Mouse (Mus musculus) myocyte (in vitro differentiated cells): Measurements from ENCODE around the gene Hjurp. TPM values are rescaled to one million over a fixed set of nuclear protein-coding genes. Genes with fewer than 3 reads are reported as not detected.
A peak's percentile ranks its signal among the peaks of the same experiment; 100 is the strongest.

Experiments used
- H3K27me3 ChIP-seq: one replicate; pipeline ENCODE4 v1.6.1; 2011; ENCODE audit not compliant: control insufficient read depth, insufficient read depth, insufficient read length
- H3K36me3 ChIP-seq: one replicate; pipeline ENCODE4 v1.6.1; 2011; ENCODE audit not compliant: control insufficient read depth, insufficient read depth
- H3K4me2 ChIP-seq: one replicate; pipeline ENCODE4 v1.6.1; 2011; ENCODE audit warnings: low read depth, control low read depth
- H3K4me3 ChIP-seq: one replicate; pipeline ENCODE4 v1.5.1; 2011; ENCODE audit warnings: mild to moderate bottlenecking, control low read depth, moderate library complexity
- H3K79me2 ChIP-seq: one replicate; pipeline ENCODE4 v1.6.1; 2011; ENCODE audit not compliant: control insufficient read depth, insufficient read depth
- H3ac ChIP-seq: one replicate; pipeline ENCODE4 v1.6.1; 2011; ENCODE audit not compliant: control insufficient read depth, insufficient read length
- CEBPB ChIP-seq: IDR thresholded peaks from 2 replicates; pipeline ENCODE4 v1.6.1; 2011; ENCODE audit warnings: mild to moderate bottlenecking, moderate library complexity; ENCODE audit not compliant: poor library complexity, insufficient read depth, severe bottlenecking
- E2F4 ChIP-seq: IDR thresholded peaks from one replicate; pipeline ENCODE4 v1.6.1; 2011; ENCODE audit warnings: mild to moderate bottlenecking, control low read depth, moderate library complexity; ENCODE audit not compliant: insufficient read depth
- MAX ChIP-seq: IDR thresholded peaks from one replicate; pipeline ENCODE4 v1.6.1; 2011; ENCODE audit warnings: low read depth, mild to moderate bottlenecking, control low read depth
- MYOD1 ChIP-seq, 3 experiments: IDR thresholded peaks; one replicate each; pipeline ENCODE4 v1.6.1; 2011; ENCODE audit warnings: control low read depth in 2 of 3, low read depth in 2 of 3, mild to moderate bottlenecking in 2 of 3, moderate library complexity in 1 of 3; ENCODE audit not compliant: insufficient read length in 2 of 3, control insufficient read depth in 1 of 3
- MYOG ChIP-seq, 3 experiments: IDR thresholded peaks; one replicate each; pipeline ENCODE4 v1.6.1; 2011; ENCODE audit warnings: control low read depth in 2 of 3, low read depth in 2 of 3, mild to moderate bottlenecking in 2 of 3; ENCODE audit not compliant: insufficient read length in 2 of 3, control insufficient read depth in 1 of 3, insufficient read depth in 1 of 3
- POLR2A ChIP-seq: IDR thresholded peaks from one replicate; pipeline ENCODE4 v1.6.1; 2011; ENCODE audit warnings: low read depth, mild to moderate bottlenecking, control low read depth, moderate library complexity; ENCODE audit not compliant: insufficient read length
- POLR2AphosphoS2 ChIP-seq: IDR thresholded peaks from one replicate; pipeline ENCODE4 v1.6.1; 2011; ENCODE audit warnings: low read depth, control low read depth; ENCODE audit not compliant: insufficient read length
- REST ChIP-seq: IDR thresholded peaks from one replicate; pipeline ENCODE4 v1.6.1; 2011; ENCODE audit warnings: mild to moderate bottlenecking, control low read depth, moderate library complexity; ENCODE audit not compliant: insufficient read depth, insufficient read length
- SRF ChIP-seq: IDR thresholded peaks from one replicate; pipeline ENCODE4 v1.6.1; 2011; ENCODE audit warnings: low read depth; ENCODE audit not compliant: control insufficient read depth, insufficient read length
- TCF12 ChIP-seq: IDR thresholded peaks from one replicate; pipeline ENCODE4 v1.6.1; 2011; ENCODE audit warnings: mild to moderate bottlenecking, control low read depth; ENCODE audit not compliant: poor library complexity, insufficient read depth, severe bottlenecking
- TCF3 ChIP-seq: IDR thresholded peaks from one replicate; pipeline ENCODE4 v1.6.1; 2011; ENCODE audit warnings: low read depth, control low read depth; ENCODE audit not compliant: insufficient read length
- USF1 ChIP-seq: IDR thresholded peaks from one replicate; pipeline ENCODE4 v1.6.1; 2011; ENCODE audit warnings: low read depth, mild to moderate bottlenecking, control low read depth, moderate library complexity
- polyA plus RNA-seq: library from polyadenylated mRNA; unstranded; fragments of >200 nt; fragmentation: generic; extraction: Trizol; gene quantifications from one replicate; pipeline ENCODE4 v1.2.1, GENCODE M21; 2012; ENCODE audit warnings: missing spikeins

The Hjurp gene
- polyA plus RNA-seq, 1 experiment = 37.7 TPM

DNA sequence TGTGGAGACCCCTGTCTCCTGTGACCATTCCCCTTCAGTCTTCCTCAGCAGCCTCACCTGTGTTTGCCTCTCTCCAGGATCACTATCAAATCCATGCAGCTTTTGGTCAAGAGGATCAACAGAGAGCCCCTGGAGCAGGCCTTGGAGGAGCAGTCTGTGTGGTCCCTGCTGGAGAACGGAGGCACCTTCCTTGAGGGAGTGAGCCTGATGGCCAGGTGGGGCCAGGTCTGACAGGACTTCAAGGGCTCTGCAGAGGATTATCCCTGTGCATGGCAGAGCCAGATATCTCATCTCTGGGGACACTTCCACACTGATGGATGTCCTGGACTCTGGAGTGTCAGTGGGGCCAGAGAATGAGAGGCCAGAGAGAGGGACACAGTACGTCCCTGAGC lies 22.0 kb downstream of the Hjurp start:
- no peaks in the 10 kb centered on the region for H3K36me3 ChIP-seq
- peaks cover 4% of the 10 kb centered on the region for H3K27me3 ChIP-seq
- H3K4me2 ChIP-seq = no peak overlapping the region
- TF ChIP-seq MYOG (IDR thresholded peaks at IDR 0.05; ENCODE audit: control insufficient read depth in 1 of 3, insufficient read depth in 1 of 3, insufficient read length in 2 of 3, low read depth in 2 of 3) (no peak), TCF3 (no peak), TCF12 (no peak), SRF (no peak), POLR2AphosphoS2 (no peak), POLR2A (no peak), MAX (no peak), MYOD1 (IDR thresholded peaks at IDR 0.05; ENCODE audit: control insufficient read depth in 1 of 3, insufficient read length in 2 of 3, low read depth in 2 of 3) (no peak), CEBPB (no peak), E2F4 (no peak), USF1 (no peak), REST (no peak)
- no peaks in the 10 kb centered on the region for H3K79me2 ChIP-seq
- no peak overlapping the region for H3K4me3 ChIP-seq
- no peak overlapping the region for H3ac ChIP-seq

DNA sequence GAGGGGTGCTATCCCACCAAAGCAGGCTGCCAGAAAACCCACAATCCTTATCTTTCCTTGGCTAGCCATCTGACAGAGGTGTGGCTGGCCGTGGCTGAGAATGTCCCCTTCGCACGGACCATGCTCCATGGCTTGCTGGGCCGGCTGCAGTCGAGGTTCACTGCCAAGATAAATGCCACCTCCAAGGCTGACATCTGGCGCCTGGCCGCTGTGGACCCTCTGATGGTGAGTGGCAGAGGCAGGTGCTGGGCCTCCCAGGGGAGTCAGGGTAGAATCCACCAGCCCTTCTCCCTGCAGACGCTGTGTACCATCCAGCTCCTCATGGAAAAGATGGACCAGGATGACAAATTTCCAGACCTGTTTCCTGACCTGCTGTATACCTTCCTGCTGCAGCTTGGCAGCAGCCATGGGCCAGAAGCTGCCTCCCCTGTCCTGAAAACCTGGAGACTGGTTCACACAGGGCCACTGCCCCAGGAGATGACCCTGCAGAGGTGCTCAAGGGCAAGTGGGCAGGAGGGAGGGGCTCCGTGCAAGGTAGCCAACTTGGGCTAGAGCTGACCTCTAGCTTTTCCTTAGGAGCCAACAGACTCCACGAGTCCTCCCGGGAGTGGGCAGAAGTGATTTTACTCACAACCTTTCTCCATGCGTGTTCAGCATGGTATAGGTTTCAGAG lies 22.5 kb downstream of the Hjurp start:
- Histone ChIP-seq H3K36me3 (no peaks in the 10 kb centered on the region), H3ac (no peak overlapping the region), H3K79me2 (no peaks in the 10 kb centered on the region), H3K27me3 (peaks cover 5% of the 10 kb centered on the region), H3K4me2 (peak overlapping the region; percentile 0), H3K4me3 (no peak overlapping the region)
- TF ChIP-seq TCF3 = no peak
- TF ChIP-seq USF1 = no peak
- TF ChIP-seq TCF12 = peak; percentile 63
- TF ChIP-seq MYOD1 (IDR thresholded peaks at IDR 0.05; ENCODE audit: control insufficient read depth in 1 of 3, insufficient read length in 2 of 3, low read depth in 2 of 3) = no peak

DNA sequence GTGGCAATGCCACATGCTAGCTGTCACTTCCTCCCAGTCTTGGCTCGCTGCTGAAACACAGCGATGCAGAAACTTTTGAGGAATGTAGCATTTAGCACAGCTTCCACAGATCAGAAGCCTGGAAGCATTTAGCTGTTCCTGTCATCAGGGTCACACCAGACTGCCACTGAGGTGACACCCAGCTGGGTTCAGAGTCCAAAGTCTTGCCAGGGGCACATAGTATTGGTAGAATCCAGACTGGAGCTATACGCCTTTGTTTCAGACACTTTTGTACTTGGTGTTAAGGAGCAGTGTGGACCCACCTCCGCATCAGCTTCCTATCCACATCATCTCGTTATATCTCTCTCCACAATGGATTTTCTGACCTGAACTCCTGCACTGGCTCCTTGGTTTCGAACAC lies 23.9 kb downstream of the Hjurp start:
- Histone ChIP-seq H3K4me3 (no peak overlapping the region), H3ac (no peak overlapping the region), H3K4me2 (no peak overlapping the region), H3K36me3 (no peaks in the 10 kb centered on the region), H3K79me2 (no peaks in the 10 kb centered on the region), H3K27me3 (peaks cover 8% of the 10 kb centered on the region)
- no peak for TF ChIP-seq TCF12
- TF ChIP-seq E2F4 = no peak
- no peak for TF ChIP-seq MAX
- no peak for TF ChIP-seq POLR2A
- TF ChIP-seq CEBPB = no peak
- TF ChIP-seq USF1 = no peak
- no peak for TF ChIP-seq TCF3
- no peak for TF ChIP-seq SRF
- no peak for TF ChIP-seq REST
- no peak for TF ChIP-seq MYOG (IDR thresholded peaks at IDR 0.05; ENCODE audit: control insufficient read depth in 1 of 3, insufficient read depth in 1 of 3, insufficient read length in 2 of 3, low read depth in 2 of 3)
- TF ChIP-seq POLR2AphosphoS2 = no peak

DNA sequence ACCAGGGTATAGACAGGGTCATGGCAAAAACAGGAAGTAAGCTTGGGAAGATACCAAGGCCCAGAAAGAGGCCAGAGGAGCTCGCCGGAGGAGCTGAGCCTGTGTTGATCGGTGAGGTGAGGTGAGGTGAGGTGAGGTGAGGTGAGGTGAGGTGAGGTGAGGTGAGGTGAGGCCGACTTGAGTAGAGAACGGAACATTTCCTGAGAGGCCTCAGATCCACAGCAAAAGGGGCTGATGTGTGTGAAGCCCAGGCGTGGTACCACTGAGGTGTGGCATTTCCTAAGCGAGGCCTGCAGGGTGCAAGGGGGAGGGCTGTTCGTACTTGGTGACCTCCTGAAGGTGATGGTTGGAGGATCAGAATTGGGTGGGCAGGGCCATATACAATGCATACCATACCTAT lies 24.3 kb downstream of the Hjurp start:
- H3K27me3 ChIP-seq = peaks cover 8% of the 10 kb centered on the region
- no peaks in the 10 kb centered on the region for H3K79me2 ChIP-seq
- H3K4me2 ChIP-seq = no peak overlapping the region
- H3K4me3 ChIP-seq = no peak overlapping the region
- H3ac ChIP-seq = no peak overlapping the region
- no peaks in the 10 kb centered on the region for H3K36me3 ChIP-seq
- no peak for TF ChIP-seq TCF3
- TF ChIP-seq SRF = no peak
- no peak for TF ChIP-seq MAX
- no peak for TF ChIP-seq USF1

DNA sequence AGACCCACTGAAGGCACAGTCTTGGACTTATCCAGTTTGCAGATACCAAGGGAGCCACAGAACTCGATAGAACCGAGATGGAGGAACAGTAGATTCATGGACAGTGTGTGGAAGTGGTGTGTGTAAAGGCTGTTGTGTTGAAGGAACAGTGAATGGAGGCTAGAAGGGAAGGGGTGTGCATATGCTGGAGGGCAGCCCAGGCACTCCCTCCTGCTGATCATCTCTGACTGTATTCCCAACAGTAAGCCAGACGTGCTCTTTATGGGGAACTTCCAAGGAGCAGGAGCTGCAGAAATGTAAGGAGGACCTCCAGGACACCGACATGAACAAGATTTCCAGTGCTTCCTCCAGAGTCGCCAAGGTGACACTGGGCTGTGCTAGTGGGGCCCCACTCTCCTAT lies 27.4 kb downstream of the Hjurp start:
- Histone ChIP-seq H3K79me2 (no peaks in the 10 kb centered on the region), H3K4me2 (no peak overlapping the region), H3K27me3 (peaks cover 8% of the 10 kb centered on the region), H3K4me3 (no peak overlapping the region), H3ac (no peak overlapping the region), H3K36me3 (no peaks in the 10 kb centered on the region)
- TF ChIP-seq E2F4 (no peak), POLR2AphosphoS2 (no peak), MYOD1 (IDR thresholded peaks at IDR 0.05; ENCODE audit: control insufficient read depth in 1 of 3, insufficient read length in 2 of 3, low read depth in 2 of 3) (no peak), TCF3 (no peak), USF1 (no peak), SRF (no peak), POLR2A (no peak), REST (no peak), TCF12 (no peak), CEBPB (no peak), MYOG (IDR thresholded peaks at IDR 0.05; ENCODE audit: control insufficient read depth in 1 of 3, insufficient read depth in 1 of 3, insufficient read length in 2 of 3, low read depth in 2 of 3) (no peak), MAX (no peak)
